Mouse (Mus musculus) layer of hippocampus, postnatal 14 days (tissue): ENCODE results near the gene Rgsl1. TPM values are rescaled to one million over a fixed set of nuclear protein-coding genes. Genes with fewer than 3 reads are reported as not detected.
"Not testable (repeated sequence)": the region's sequence is repeated elsewhere in the genome, so short reads cannot be mapped to it uniquely, and the experiment has no call there.

ENCODE experiments used
- DNase-seq, 2 experiments: peaks; one replicate each; pipeline ENCODE4 v3.0.0; 2021 to 2022; ENCODE audit warnings: low spot score in 2 of 2, mixed read lengths in 1 of 2
- total RNA-seq, 2 experiments: library from RNA; stranded (reverse); gene quantifications; 2 replicates each; pipeline ENCODE4 v1.2.3; 2021

Rgsl1 gene
- total RNA-seq, 2 experiments from 2014 or later: 0.88 to 1.0 TPM

- DNase-seq: no peak
Observed at GRCm38 (mm10) chr1:153778205-153778604, 65.7 kb downstream of the Rgsl1 start.

DNA sequence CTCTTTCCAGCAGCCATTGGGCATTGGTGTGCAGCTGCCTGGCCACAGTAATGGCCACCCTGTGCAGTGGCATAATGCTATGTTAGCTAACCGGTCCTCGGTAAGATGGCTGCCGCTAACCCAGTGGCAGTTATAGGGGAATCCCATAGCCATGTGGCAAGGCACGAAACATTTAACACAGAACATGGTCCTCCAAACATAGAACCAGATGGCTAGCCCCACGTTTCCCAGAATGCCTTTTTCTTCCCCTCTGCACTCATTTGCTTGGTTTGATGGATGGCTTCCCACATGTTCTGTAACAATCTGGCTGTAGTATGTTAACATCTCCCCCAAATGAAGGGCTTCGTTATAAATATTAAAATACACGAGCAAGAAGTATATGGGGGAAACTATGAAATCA lies 67.7 kb downstream of the Rgsl1 start:
- DNase-seq: peak; percentile 42 to 57

GRCm38 (mm10) chr1:153775174-153775573 lies 68.8 kb downstream of the Rgsl1 start:
- DNase-seq: no peak

- DNase-seq: no peak
Observed at GRCm38 (mm10) chr1:153770776-153771167, 73.2 kb downstream of the Rgsl1 start.

GRCm38 (mm10) chr1:153769998-153770775 lies 73.8 kb downstream of the Rgsl1 start:
- no peak for DNase-seq

GRCm38 (mm10) chr1:153769571-153769970 lies 74.4 kb downstream of the Rgsl1 start:
- DNase-seq: not testable (repeated sequence)

GRCm38 (mm10) chr1:153768465-153768864 lies 75.5 kb downstream of the Rgsl1 start:
- DNase-seq: no peak

- no peak for DNase-seq
Observed at GRCm38 (mm10) chr1:153767281-153767680, 76.7 kb downstream of the Rgsl1 start.

- no peak for DNase-seq
Observed at GRCm38 (mm10) chr1:153766298-153766697, 77.6 kb downstream of the Rgsl1 start.

GRCm38 (mm10) chr1:153764136-153764535 lies 79.8 kb downstream of the Rgsl1 start:
- no peak for DNase-seq

DNA sequence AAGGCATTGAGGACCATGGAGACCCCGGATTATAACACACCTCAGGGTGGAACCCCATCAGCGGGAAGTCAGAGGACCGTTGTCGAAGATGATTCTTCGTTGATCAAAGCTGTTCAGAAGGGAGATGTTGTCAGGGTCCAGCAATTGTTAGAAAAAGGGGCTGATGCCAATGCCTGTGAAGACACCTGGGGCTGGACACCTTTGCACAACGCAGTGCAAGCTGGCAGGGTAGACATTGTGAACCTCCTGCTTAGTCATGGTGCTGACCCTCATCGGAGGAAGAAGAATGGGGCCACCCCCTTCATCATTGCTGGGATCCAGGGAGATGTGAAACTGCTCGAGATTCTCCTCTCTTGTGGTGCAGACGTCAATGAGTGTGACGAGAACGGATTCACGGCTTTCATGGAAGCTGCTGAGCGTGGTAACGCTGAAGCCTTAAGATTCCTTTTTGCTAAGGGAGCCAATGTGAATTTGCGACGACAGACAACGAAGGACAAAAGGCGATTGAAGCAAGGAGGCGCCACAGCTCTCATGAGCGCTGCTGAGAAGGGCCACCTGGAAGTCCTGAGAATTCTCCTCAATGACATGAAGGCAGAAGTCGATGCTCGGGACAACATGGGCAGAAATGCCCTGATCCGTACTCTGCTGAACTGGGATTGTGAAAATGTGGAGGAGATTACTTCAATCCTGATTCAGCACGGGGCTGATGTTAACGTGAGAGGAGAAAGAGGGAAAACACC lies 90.0 kb downstream of the Rgsl1 start:
- no peak for DNase-seq

DNA sequence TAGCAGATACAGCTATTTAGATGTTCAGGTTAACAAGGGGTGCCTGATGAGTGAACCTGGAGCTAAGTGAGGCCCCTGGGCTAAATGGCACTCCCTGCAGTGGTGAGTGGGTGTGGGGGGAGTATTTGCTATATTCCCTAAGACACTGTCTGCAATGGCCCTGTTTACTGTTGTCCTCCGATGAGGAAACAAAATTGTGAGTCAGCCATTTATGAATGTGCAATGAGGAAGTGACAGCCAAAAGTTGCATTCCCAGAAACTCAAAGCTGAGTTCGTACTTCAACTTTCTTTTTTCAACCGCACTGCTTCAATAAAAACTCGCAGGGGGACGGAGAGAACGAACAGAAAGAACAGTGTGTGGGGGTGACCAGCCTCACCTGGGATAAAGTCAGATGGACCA lies 91.4 kb downstream of the Rgsl1 start:
- DNase-seq: no peak

DNA sequence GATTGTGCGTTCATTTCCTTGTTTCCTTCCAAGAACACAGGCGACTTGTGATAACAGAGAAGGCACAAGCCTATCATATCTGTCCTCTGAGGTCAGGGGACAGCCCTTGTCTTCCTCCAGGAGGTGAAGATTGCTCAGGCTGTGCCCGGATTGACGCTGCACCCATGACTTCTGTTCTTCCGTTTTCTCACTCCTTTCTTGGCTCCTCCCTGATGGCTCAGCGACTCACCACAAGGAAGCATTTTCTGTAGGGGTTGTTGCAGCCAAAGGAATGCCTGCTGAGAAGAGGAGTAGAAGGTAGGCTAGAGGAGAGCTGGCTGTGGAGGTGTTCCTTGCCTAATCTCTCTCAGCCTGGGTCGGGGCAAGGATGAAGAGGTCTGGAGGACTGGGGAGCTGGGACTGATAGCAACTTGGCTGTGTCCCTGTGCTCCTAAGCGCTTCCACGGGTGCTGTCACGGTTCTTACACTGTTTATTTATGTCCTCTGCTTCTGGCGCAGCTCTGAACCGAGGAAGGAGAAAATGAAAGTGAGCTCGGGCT lies 92.1 kb downstream of the Rgsl1 start:
- DNase-seq: no peak

GRCm38 (mm10) chr1:153750054-153750453 lies 93.9 kb downstream of the Rgsl1 start:
- DNase-seq: no peak

GRCm38 (mm10) chr1:153749211-153749801 lies 94.6 kb downstream of the Rgsl1 start, which contains the start of gene Rnasel:
Gene Rnasel (plus strand): TSS chr1:153749426.
- DNase-seq: peak; percentile 70 to 82

DNA sequence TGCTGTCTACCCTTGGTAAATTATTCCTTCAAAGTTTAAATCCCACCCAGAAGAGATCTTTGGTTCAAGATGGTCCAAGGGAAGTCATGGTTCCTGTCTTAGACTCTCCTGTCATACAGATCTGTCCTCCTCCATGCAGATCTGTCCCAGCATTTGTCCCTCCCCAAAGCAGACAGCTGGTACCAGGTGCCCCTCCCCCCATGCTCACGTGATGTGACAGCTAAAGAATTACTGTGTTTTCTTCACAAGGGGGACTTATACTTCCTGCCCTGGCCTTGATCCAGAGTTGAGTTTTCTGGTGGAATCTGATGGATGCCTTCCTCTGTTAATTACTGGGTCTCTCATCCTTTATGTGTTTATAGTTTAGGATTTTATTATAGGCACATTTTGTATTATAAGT lies 95.4 kb downstream of the Rgsl1 start:
- no peak for DNase-seq

DNA sequence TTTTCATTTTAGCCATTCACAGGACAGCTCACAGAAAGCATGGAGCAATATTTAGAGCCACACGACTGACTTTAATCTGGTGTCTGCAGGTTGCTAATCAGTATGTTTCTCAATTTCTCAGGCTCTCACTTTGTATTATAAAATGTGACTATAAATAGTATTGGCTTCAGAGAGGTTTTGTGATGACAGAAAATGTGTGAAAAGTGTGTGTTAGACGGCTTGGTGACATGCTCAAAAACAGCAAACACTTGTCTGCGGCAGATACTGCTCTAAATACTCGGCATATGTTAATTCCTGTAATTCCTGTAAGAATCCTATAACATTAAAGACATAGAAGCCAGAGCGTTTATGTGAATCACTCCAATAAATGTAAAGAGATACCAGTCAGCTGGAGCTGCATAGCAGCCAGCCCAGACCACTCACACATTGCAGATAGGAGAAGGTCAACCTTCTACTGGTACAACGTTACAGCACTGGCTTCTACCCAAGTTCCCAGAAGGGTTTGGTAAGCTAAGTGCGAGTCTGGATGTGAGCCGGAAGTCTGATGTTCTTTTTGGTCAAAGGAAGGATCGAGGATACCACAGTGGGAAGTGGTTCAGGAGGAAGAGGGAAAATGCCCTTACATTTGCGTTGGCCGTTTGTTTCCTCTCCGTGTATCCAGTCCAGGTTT lies 95.9 kb downstream of the Rgsl1 start:
- no peak for DNase-seq

DNA sequence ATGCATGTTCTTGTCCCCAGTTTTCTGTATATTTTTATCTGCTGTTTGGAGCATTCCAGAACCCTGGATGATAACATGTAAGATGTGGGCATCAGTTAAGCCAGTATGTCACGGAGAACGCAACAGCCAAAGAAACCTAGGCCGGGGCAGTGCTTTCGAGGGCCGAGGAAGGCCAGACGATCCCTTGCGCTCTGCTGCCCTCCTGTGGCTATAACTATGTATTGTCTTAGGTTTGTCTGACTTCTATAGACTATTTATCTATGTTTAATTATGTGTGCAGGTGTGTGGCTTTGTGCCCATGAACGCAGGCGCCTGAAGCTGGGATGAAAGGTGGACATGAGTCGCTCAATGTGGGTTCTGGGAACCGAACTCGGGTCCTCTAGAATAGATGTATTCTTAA lies 97.2 kb downstream of the Rgsl1 start:
- peak; percentile 67 to 72 for DNase-seq

DNA sequence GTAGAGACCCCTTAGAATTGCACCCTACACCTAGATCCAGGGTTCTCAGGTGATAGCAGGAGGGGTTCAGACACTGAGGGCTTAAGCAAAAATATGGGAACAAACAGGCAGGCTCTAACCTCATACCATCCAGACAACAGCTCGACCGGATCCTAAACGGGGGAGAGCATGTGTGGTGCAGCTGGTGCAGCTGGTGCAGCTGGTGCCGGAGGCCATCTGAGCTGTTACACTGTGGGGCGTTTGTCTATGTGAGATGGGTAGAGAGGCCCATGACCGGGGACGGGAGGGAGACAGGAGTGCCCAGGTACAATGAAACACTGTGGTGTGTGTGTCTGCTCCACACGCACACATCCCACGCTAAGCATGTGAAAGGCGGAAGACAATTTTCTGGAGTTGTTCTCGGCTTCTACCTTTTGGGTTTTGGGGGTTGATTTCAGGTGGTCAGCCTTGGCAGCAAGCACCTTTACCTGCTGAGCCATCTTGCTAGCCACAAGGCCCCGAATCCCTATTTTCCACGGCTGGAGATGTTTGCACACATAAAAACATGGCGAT lies 97.7 kb downstream of the Rgsl1 start:
- DNase-seq: no peak

GRCm38 (mm10) chr1:153742374-153743155 lies 101.4 kb downstream of the Rgsl1 start:
- DNase-seq: peak; percentile 71 to 88
